Mouse (Mus musculus): ENCODE results near the gene Mrpl27.
"Not testable (repeated sequence)": the region's sequence is repeated elsewhere in the genome, so short reads cannot be mapped to it uniquely, and the experiment has no call there.

Gene Mrpl27

GRCm38 (mm10) chr11:94674984-94675383, 21.4 kb downstream of the Mrpl27 start:
- DNase-seq (ENCODE audit: low read depth, low spot score) = no peak

- DNase-seq (ENCODE audit: low read depth, low spot score) = no peak
Observed at GRCm38 (mm10) chr11:94675446-94675845, 21.9 kb downstream of the Mrpl27 start.

- no peak for DNase-seq (ENCODE audit: low read depth, low spot score)
Observed at GRCm38 (mm10) chr11:94676308-94676707, 22.7 kb downstream of the Mrpl27 start.

GRCm38 (mm10) chr11:94676754-94677606, 23.4 kb downstream of the Mrpl27 start, which contains the start of gene Xylt2:
Xylt2 (minus strand) TSS chr11:94677515.
- peak; percentile 75 for DNase-seq (ENCODE audit: low read depth, low spot score)

GRCm38 (mm10) chr11:94677607-94678145, 24.1 kb downstream of the Mrpl27 start:
- DNase-seq (ENCODE audit: low read depth, low spot score) = no peak

DNA sequence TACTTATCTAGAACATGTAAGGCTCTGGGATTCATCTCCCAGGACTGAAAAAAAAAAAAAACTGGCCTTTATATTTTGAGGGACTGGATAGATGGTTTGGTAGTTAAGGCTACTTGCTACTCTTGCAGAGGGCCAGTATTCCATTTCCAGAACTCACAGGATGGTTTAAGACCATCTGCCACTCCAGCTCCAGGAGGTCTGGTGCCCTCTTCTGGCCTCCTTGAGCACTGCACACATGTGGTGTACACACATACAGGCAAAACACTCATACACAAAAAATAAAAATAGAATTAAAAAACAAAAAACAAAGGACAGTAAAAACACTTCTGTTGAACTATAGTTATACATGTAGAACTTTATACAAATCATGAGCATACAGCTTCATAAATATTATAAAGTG, 27.1 kb downstream of the Mrpl27 start:
- no peak for DNase-seq (ENCODE audit: low read depth, low spot score)

- DNase-seq (ENCODE audit: low read depth, low spot score) = no peak
Observed at GRCm38 (mm10) chr11:94681640-94682039, 28.1 kb downstream of the Mrpl27 start.

- no peak for DNase-seq (ENCODE audit: low read depth, low spot score)
Observed at GRCm38 (mm10) chr11:94682427-94682826, 28.9 kb downstream of the Mrpl27 start.

DNA sequence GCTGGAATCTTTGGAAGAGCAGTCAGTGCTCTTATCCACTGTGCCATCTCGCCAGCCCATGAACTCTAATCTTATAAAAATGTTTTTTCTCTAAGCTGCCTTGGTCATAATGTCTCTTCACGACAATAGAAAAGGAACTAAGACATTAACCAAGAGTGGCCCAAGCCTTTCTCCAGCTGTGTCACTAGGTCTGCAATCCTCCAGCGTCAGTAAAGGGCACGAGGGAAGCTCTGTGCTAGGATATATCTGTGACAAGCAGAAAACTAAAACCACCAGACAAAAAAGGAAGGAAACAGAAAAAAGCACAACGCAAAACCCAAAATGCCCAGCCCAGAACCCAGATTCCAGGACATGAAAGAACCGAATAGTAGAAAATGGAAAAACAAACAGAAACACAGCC, 33.6 kb downstream of the Mrpl27 start:
- no peak for DNase-seq (ENCODE audit: low read depth, low spot score)

GRCm38 (mm10) chr11:94692502-94692901, 38.9 kb downstream of the Mrpl27 start:
- not testable (repeated sequence) for DNase-seq (ENCODE audit: low read depth, low spot score)

DNA sequence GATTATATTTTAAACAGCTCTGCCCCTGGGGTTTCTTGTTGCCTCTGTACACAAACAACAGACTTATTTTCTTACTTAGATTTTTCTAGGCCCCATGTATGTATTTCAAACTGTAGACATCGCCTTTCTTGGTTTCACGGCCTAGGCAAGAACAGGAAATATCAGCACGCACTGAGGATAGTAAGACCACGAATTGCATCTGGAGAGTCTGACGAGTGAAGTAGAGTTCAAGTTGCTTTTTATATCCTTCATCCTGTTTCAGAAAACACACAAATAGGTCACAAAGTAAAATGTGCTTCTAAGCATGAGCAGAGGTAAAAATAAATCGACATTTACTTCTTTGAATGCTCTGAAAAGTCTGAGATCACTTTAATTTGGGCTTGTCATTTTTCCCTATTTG, 41.9 kb downstream of the Mrpl27 start:
- no peak for DNase-seq (ENCODE audit: low read depth, low spot score)

DNA sequence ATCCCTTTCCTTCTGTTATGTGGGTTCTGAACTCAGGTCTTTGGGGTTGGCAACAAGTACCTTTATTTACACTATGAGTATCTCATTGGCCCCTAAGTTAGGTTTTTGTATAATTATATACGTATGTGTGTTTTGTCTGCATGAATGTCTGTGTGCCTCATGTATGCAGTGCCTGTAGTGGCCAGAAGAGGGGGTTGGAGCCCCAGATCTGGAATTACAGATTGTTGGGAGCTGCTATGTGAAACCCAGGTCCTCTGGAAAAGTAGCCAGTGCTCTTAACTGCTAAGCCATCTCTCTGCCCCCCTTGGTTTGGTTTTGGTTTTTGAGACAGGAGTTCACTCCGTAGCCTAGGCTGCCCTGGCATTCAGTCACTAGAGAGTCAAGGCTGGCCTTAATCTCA, 43.6 kb downstream of the Mrpl27 start:
- no peak for DNase-seq (ENCODE audit: low read depth, low spot score)

DNA sequence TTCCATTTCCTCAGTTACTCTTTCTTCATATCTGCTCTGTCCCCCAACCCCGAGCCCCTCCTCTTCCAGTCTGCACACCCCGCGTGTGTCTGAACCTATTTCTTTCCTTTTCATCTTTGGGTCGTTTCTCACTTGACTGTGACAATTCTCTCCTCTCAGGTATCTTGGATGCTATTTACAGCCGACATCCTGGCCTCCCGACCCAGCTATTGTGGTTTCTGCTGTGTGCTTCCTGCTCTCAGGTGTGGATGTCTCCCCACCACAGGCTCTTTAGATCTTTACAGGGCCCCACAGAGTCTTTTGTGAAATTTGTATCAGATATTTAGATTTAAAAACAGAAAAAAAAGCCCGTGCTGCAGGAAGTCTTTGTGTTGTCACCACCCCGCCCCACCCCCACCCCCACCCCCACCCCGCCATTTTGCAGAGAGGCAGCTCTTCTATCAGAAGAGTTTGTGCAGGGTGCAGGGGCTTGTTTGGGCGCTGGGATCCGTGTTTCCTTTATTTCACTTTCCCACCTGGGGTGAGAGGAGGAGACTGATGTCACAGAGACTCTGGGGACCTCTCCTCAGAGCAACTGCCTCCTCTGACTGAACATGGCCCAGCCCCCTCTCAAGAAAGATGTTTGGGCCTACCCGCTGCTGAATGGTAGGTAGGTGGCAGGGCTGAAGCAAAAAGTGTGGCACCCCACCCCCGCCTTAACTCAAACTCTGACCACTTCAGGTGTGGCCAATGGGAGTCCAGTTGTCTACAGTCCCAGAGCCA, 44.3 kb downstream of the Mrpl27 start:
- DNase-seq (ENCODE audit: low read depth, low spot score) = no peak

- no peak for DNase-seq (ENCODE audit: low read depth, low spot score)
Observed at GRCm38 (mm10) chr11:94699399-94699798, 45.8 kb downstream of the Mrpl27 start.

GRCm38 (mm10) chr11:94701401-94702215, 48.0 kb downstream of the Mrpl27 start:
- no peak for DNase-seq (ENCODE audit: low read depth, low spot score)

DNA sequence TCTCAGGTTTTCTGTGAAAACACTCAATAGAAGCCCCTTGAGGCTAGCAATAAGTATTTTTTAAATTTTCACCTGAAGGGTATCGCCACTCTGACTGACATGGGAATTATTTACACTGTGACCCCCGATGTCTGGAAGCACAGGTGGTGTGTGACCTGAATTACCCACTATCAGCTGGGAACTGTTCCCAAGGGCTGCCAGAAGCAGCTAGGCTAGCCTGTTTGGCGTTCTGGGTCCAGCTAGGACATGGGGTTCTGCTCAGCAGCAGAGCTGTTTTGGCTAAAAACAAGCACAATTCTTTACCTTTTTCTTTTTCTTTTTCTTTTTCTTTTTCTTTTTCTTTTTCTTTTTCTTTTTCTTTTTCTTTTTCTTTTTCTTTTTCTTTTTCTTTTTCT, 48.6 kb downstream of the Mrpl27 start:
- no peak for DNase-seq (ENCODE audit: low read depth, low spot score)

GRCm38 (mm10) chr11:94704020-94704419, 50.5 kb downstream of the Mrpl27 start:
- no peak for DNase-seq (ENCODE audit: low read depth, low spot score)

- DNase-seq (ENCODE audit: low read depth, low spot score) = no peak
Observed at GRCm38 (mm10) chr11:94704472-94704871, 50.9 kb downstream of the Mrpl27 start, which contains the start of gene Gm11541. Gm11541 (minus strand) TSS chr11:94704499.
